Mouse (Mus musculus) liver, embryonic 13.5 days (tissue): ENCODE results near the gene Tle3. TPM values are rescaled to one million over a fixed set of nuclear protein-coding genes. Genes with fewer than 3 reads are reported as not detected.

ENCODE experiments used
- ATAC-seq: fragments of 200-750 bp; cut with Nextera tagmentation; 2 replicates; pipeline ENCODE4 v1.8.0; 2017; ENCODE audit warnings: low read depth, mild to moderate bottlenecking, moderate number of reproducible peaks, moderate library complexity
- DNase-seq: peaks from one replicate; pipeline ENCODE4 v3.0.0; 2022
- H3K27ac ChIP-seq: fragments of 300-500 bp; sonication (generic); 2 replicates; pipeline ENCODE4 v1.5.1; 2015; ENCODE audit warnings: moderate library complexity, mild to moderate bottlenecking, inconsistent platforms
- H3K27me3 ChIP-seq: fragments of 300-500 bp; sonication (generic); 2 replicates; pipeline ENCODE4 v1.6.1; 2015; ENCODE audit warnings: mild to moderate bottlenecking, inconsistent platforms
- H3K36me3 ChIP-seq: fragments of 300-500 bp; sonication (generic); 2 replicates; pipeline ENCODE4 v1.6.1; 2015; ENCODE audit warnings: mild to moderate bottlenecking, inconsistent platforms
- H3K4me1 ChIP-seq: fragments of 300-500 bp; sonication (generic); replicated peaks from 2 replicates; pipeline ENCODE4 v1.6.1; 2015; ENCODE audit warnings: inconsistent platforms
- H3K4me2 ChIP-seq: fragments of 300-500 bp; sonication (generic); 2 replicates; pipeline ENCODE4 v1.6.1; 2015; ENCODE audit warnings: inconsistent platforms, mild to moderate bottlenecking, moderate library complexity
- H3K4me3 ChIP-seq: fragments of 300-500 bp; sonication (generic); replicated peaks from 2 replicates; pipeline ENCODE4 v1.5.1; 2015; ENCODE audit warnings: mild to moderate bottlenecking, inconsistent platforms
- H3K9ac ChIP-seq: fragments of 300-500 bp; sonication (generic); 2 replicates; pipeline ENCODE4 v1.6.1; 2015; ENCODE audit warnings: mild to moderate bottlenecking, inconsistent platforms
- H3K9me3 ChIP-seq: fragments of 300-500 bp; sonication (generic); replicated peaks from 2 replicates; pipeline ENCODE4 v1.6.1; 2016; ENCODE audit warnings: inconsistent platforms
- WGBS: fragments of 180-500 bp; shearing (Covaris S2); methylation state at CpG from one replicate; pipeline ENCODE4 v1.1.7; 2015; ENCODE audit not compliant: insufficient replicate concordance; 5-methylcytosine and 5-hydroxymethylcytosine counted together
- polyA plus RNA-seq: library from polyadenylated mRNA; unstranded; fragments of >200 nt; fragmentation: Nextera tagmentation; extraction: Ambion mirVana; gene quantifications from 2 replicates; pipeline ENCODE4 v1.2.1, GENCODE M21; 2015

The Tle3 gene
- polyA plus RNA-seq, 1 experiment from 2014 or later, result 3.7 TPM

GRCm38 (mm10) chr9:61370889-61371754 lies 1.0 kb upstream of the Tle3 start:
- H3K4me3 ChIP-seq, result peak overlapping the region; percentile 72
- H3K36me3 ChIP-seq, result no peaks in the 10 kb centered on the region
- 1% methylated on average over 66 of the region's 66 CpGs for WGBS
- H3K4me2 ChIP-seq, result peak overlapping the region; percentile 98
- H3K4me1 ChIP-seq, result peaks cover 86% of the 10 kb centered on the region
- ATAC-seq (peak; percentile 30), DNase-seq (peak; percentile 51)
- H3K27me3 ChIP-seq, result peaks cover 67% of the 10 kb centered on the region
- peak overlapping the region; percentile 80 for H3K9ac ChIP-seq
- no peaks in the 10 kb centered on the region for H3K9me3 ChIP-seq
- peak overlapping the region; percentile 88 for H3K27ac ChIP-seq

DNA sequence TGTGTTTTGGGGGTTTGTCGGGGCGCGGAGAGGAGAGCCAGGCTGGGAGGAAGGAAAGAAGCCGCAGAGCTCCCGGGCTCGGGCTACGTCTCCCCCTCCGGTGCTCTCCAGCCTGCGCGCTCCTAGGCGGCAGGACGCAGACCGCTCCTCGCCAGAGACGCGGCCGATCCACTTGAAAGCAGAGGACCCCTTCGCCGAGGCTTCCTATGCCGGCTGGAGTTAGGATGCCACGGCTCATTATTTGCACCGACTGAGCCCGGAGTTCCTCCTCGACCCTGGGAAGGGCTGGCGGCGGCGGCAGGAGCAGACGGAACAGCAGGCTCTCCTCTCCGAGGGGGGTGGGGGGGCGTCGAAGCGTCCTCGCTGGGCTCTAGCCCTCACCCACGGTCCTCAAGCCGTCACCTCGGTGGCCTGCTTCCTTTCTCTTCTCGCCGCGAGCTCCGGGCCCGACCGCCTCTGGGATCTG lies 377 bp downstream of the Tle3 start:
- peaks cover 91% of the 10 kb centered on the region for H3K4me1 ChIP-seq
- H3K4me2 ChIP-seq, result peak overlapping the region; percentile 98
- DNase-seq (no peak), ATAC-seq (peak; percentile 45)
- peak overlapping the region; percentile 75 for H3K27ac ChIP-seq
- peak overlapping the region; percentile 77 for H3K9ac ChIP-seq
- H3K36me3 ChIP-seq, result 0 out of 2 replicates have a peak, but pooled peaks cover 8% of the 10 kb centered on the region
- H3K4me3 ChIP-seq, result peak overlapping the region; percentile 72
- peaks cover 55% of the 10 kb centered on the region for H3K27me3 ChIP-seq
- WGBS, result under 1% methylated on average over 42 of the region's 42 CpGs
- no peaks in the 10 kb centered on the region for H3K9me3 ChIP-seq

GRCm38 (mm10) chr9:61372976-61373633 lies 939 bp downstream of the Tle3 start:
- no peaks in the 10 kb centered on the region for H3K9me3 ChIP-seq
- H3K36me3 ChIP-seq, result 0 out of 2 replicates have a peak, but pooled peaks cover 8% of the 10 kb centered on the region
- H3K27ac ChIP-seq, result peak overlapping the region; percentile 75; the same call in 1 of the 2 replicates
- peaks cover 91% of the 10 kb centered on the region for H3K4me1 ChIP-seq
- ATAC-seq (no peak), DNase-seq (no peak)
- peak overlapping the region; percentile 72 for H3K4me3 ChIP-seq
- WGBS, result under 1% methylated on average over 64 of the region's 66 CpGs
- H3K9ac ChIP-seq, result peak overlapping the region; percentile 77
- H3K4me2 ChIP-seq, result peak overlapping the region; percentile 98
- H3K27me3 ChIP-seq, result peaks cover 50% of the 10 kb centered on the region

- H3K9me3 ChIP-seq, result no peaks in the 10 kb centered on the region
- peak overlapping the region; percentile 72 for H3K4me3 ChIP-seq
- DNase-seq, result no peak
- peaks cover 47% of the 10 kb centered on the region for H3K27me3 ChIP-seq
- no peak overlapping the region for H3K27ac ChIP-seq
- peak overlapping the region; percentile 77 for H3K9ac ChIP-seq
- under 1% methylated on average over 23 of the region's 23 CpGs for WGBS
- H3K4me2 ChIP-seq, result peak overlapping the region; percentile 98
- ATAC-seq, result no peak
- H3K36me3 ChIP-seq, result 0 out of 2 replicates have a peak, but pooled peaks cover 10% of the 10 kb centered on the region
- H3K4me1 ChIP-seq, result peaks cover 91% of the 10 kb centered on the region
Measured at GRCm38 (mm10) chr9:61373634-61373941, 1.4 kb downstream of the Tle3 start.

GRCm38 (mm10) chr9:61373942-61374900 lies 2.1 kb downstream of the Tle3 start:
- no peak overlapping the region for H3K27ac ChIP-seq
- DNase-seq (no peak), ATAC-seq (no peak)
- 5% methylated on average over 36 of the region's 51 CpGs for WGBS
- peak overlapping the region; percentile 72 for H3K4me3 ChIP-seq
- peak overlapping the region; percentile 98 for H3K4me2 ChIP-seq
- H3K36me3 ChIP-seq, result 0 out of 2 replicates have a peak, but pooled peaks cover 10% of the 10 kb centered on the region
- H3K4me1 ChIP-seq, result peaks cover 91% of the 10 kb centered on the region
- no peaks in the 10 kb centered on the region for H3K9me3 ChIP-seq
- peak overlapping the region; percentile 77 for H3K9ac ChIP-seq
- H3K27me3 ChIP-seq, result peaks cover 45% of the 10 kb centered on the region

DNA sequence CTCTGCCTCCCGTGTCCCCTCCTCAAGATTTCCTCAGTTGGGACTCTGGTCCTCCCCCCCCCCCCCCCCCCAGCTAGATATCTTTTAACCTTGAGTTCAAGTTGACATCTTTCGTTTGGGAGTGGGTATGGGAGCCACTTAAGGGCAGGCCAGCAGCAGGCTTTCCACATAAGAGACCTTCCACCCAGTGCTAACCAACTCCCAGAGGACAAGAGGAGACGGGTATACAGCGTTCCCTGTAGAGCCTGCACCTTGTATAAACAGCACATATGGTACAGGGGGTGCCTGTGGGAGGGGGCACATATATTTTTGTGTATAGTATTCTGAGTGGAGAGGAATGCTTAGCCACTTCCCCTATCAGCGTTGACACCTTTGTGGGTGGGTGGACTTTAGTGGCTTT lies 2.8 kb downstream of the Tle3 start:
- no peak for ATAC-seq
- H3K27ac ChIP-seq, result no peak overlapping the region
- peaks cover 43% of the 10 kb centered on the region for H3K27me3 ChIP-seq
- peaks cover 91% of the 10 kb centered on the region for H3K4me1 ChIP-seq
- peak overlapping the region; percentile 98 for H3K4me2 ChIP-seq
- 35% methylated on average over 5 of the region's 5 CpGs for WGBS
- 0 out of 2 replicates have a peak overlapping the region, but pooled peaks have one; percentile 10 for H3K9ac ChIP-seq
- no peaks in the 10 kb centered on the region for H3K9me3 ChIP-seq
- peak overlapping the region; percentile 72 for H3K4me3 ChIP-seq
- 0 out of 2 replicates have a peak, but pooled peaks cover 10% of the 10 kb centered on the region for H3K36me3 ChIP-seq
- DNase-seq, result no peak

DNA sequence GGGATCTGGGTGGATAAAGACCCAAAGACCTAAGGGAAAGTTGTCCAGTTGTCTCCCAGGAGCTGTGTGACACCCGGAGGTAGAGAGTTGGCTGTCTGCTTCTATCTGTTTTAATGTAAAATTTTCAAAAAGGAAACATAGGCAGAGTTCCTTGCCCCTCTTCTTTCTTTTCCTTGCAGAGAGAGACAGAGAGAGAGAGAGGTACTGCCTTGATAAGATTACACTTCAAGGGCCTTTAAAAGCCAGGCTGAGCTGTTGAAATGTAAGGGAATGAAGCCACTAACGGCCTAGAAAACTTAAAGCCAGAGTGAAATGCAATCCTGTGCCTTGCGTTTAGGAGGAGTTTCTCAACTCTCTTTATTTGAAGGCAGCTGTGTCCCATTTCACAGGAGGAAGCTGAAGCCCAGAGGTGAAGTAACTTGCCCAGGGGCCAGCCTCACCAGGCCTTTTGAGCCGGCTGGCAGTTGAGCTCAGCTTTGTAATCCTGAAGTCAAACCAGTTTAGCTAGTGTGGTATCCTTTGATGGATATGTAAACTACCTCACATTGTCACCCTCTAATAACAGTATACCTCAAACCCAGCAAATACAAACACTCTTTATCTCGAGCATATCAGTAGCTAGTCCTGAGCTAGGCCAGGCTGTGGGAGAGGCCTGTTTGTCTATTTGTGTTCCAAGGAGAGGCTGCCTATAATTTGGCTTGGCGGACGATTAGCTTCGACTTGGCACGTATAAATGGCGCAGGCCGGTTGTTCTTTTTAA lies 3.8 kb downstream of the Tle3 start:
- H3K4me2 ChIP-seq, result 0 out of 2 replicates have a peak overlapping the region, but pooled peaks have one; percentile 8
- WGBS, result 47% methylated on average over 11 of the region's 11 CpGs
- peaks cover 99% of the 10 kb centered on the region for H3K4me1 ChIP-seq
- H3K27me3 ChIP-seq, result peaks cover 48% of the 10 kb centered on the region
- ATAC-seq (no peak), DNase-seq (no peak)
- 0 out of 2 replicates have a peak, but pooled peaks cover 10% of the 10 kb centered on the region for H3K36me3 ChIP-seq
- H3K9me3 ChIP-seq, result no peaks in the 10 kb centered on the region
- no peak overlapping the region for H3K4me3 ChIP-seq
- H3K9ac ChIP-seq, result no peak overlapping the region
- H3K27ac ChIP-seq, result no peak overlapping the region

GRCm38 (mm10) chr9:61376650-61377049 lies 4.5 kb downstream of the Tle3 start:
- no peak overlapping the region for H3K4me3 ChIP-seq

DNA sequence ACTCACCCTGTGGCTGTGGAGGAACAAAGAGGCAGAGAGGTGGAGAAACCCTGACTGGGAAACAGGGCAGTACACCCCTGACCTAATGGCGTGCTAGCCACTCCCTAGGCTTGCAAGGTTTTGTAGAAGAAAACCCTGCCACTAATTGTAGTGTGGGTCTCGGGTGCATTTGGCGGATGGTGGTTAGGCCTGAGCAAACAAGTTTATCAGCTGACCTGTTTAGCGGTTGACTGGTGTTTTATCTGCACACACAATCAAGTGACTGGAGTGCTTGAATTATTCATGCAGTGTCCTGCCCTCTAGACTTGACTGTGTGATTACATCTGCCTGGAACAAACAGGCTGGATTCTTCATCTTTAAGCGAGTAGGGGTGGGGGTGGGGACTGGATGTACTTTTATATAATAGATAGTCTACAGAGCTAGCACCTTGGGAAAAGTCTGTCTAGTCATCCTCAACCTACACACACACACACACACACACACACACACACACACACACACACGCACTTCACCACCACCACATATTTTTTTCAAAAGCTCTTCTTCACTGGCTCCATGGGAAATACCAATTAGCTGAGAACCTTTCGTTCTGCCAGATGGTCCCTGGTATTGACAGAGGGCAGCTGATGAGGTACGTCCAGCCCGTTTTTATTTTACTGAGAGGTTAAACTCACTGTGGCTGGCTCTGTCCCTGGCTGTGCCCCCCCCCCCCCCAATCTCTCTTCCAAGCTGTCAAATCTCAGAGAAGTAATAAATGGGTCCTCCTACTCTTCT lies 5.7 kb downstream of the Tle3 start:
- H3K27ac ChIP-seq, result no peak overlapping the region
- no peaks in the 10 kb centered on the region for H3K9me3 ChIP-seq
- no peak overlapping the region for H3K4me2 ChIP-seq
- H3K36me3 ChIP-seq, result 0 out of 2 replicates have a peak, but pooled peaks cover 16% of the 10 kb centered on the region
- H3K4me3 ChIP-seq, result no peak overlapping the region
- DNase-seq, result no peak
- peaks cover 99% of the 10 kb centered on the region for H3K4me1 ChIP-seq
- H3K9ac ChIP-seq, result no peak overlapping the region
- H3K27me3 ChIP-seq, result peaks cover 47% of the 10 kb centered on the region
- 34% methylated on average over 9 of the region's 9 CpGs for WGBS
- ATAC-seq, result 0 out of 2 replicates have a peak, but pooled peaks have one; percentile 5

More at GRCm38 (mm10) chr9:61376650-61377049, 4.5 kb downstream of the Tle3 start:
- H3K27ac ChIP-seq, result no peak overlapping the region
- peaks cover 52% of the 10 kb centered on the region for H3K27me3 ChIP-seq
- DNase-seq, result no peak
- H3K36me3 ChIP-seq, result 0 out of 2 replicates have a peak, but pooled peaks cover 13% of the 10 kb centered on the region
- H3K4me2 ChIP-seq, result 0 out of 2 replicates have a peak overlapping the region, but pooled peaks have one; percentile 8
- H3K9me3 ChIP-seq, result no peaks in the 10 kb centered on the region
- no peak for ATAC-seq
- peaks cover 99% of the 10 kb centered on the region for H3K4me1 ChIP-seq
- H3K9ac ChIP-seq, result no peak overlapping the region
- 57% methylated on average over 3 of the region's 3 CpGs for WGBS
